9 mouse cellular contexts compared by ENCODE assay signal in genomic region chr1:23922530-23922884, GRCm38 (mm10). TPM values are rescaled to one million over a fixed set of nuclear protein-coding genes. Genes with fewer than 3 reads are reported as not detected.
DNase-seq lines count a peak whose midpoint lies in the region; ATAC-seq lines count a peak whose summit lies in the region.
"Had no signal": no experiment of that assay in that cellular context is flagged by ENCODE, and none has a peak within 500 bp of the region (broad histone marks: within the 10 kb centered on the region; RNA-seq: fewer than 3 reads in every experiment).

No protein-coding gene starts in this region.

- peak overlapping the region; percentile 74 for H3K4me2 ChIP-seq in kidney, embryonic 15.5 days
- peak overlapping the region; percentile 61 for H3K4me2 ChIP-seq in hindbrain, embryonic 14.5 days (replicated peaks)
- peak overlapping the region; percentile 55 for H3K4me2 ChIP-seq in midbrain, embryonic 14.5 days (ENCODE audit: low read length)

- no peaks in the 10 kb centered on the region; the same call in 1 of the 2 replicates for H3K9me3 ChIP-seq in kidney, embryonic 15.5 days (replicated peaks)
- peaks cover 5% of the 10 kb centered on the region; the same call in 1 of the 2 replicates for H3K9me3 ChIP-seq in embryonic facial prominence, embryonic 10.5 days
- H3K9me3 ChIP-seq in hindbrain, embryonic 14.5 days (ENCODE audit: control insufficient read depth, low read length) = no peaks in the 10 kb centered on the region; the same call in 1 of the 2 replicates
- H3K9me3 ChIP-seq in midbrain, embryonic 14.5 days (ENCODE audit: control insufficient read depth, low read length) = no peaks in the 10 kb centered on the region

- 0 out of 2 replicates have a peak overlapping the region, but pooled peaks have one; percentile 81 for H3K9ac ChIP-seq in kidney, embryonic 15.5 days
- H3K9ac ChIP-seq in hindbrain, embryonic 14.5 days = peak overlapping the region; percentile 94
- H3K9ac ChIP-seq in midbrain, embryonic 14.5 days (replicated peaks; ENCODE audit: low read length) = peak overlapping the region; percentile 92

- no peaks in the 10 kb centered on the region for H3K27me3 ChIP-seq in kidney, embryonic 15.5 days
- H3K27me3 ChIP-seq in embryonic facial prominence, embryonic 10.5 days (replicated peaks; ENCODE audit: low read depth, poor library complexity, severe bottlenecking) = no peaks in the 10 kb centered on the region
- H3K27me3 ChIP-seq in hindbrain, embryonic 14.5 days (ENCODE audit: control insufficient read depth, insufficient read depth, low read length) = no peaks in the 10 kb centered on the region
- H3K27me3 ChIP-seq in midbrain, embryonic 14.5 days (ENCODE audit: control insufficient read depth, insufficient read depth, low read length) = no peaks in the 10 kb centered on the region

- peak overlapping the region; percentile 95; the same call in 1 of the 2 replicates for H3K27ac ChIP-seq in kidney, embryonic 15.5 days
- peak overlapping the region; percentile 94 for H3K27ac ChIP-seq in embryonic facial prominence, embryonic 10.5 days (replicated peaks)
- H3K27ac ChIP-seq in hindbrain, embryonic 14.5 days = peak overlapping the region; percentile 95
- peak overlapping the region; percentile 95 for H3K27ac ChIP-seq in midbrain, embryonic 14.5 days (replicated peaks; ENCODE audit: low read depth, low read length)
- H3K27ac ChIP-seq: macrophage had no signal

- no peaks in the 10 kb centered on the region for H3K36me3 ChIP-seq in kidney, embryonic 15.5 days
- H3K36me3 ChIP-seq in embryonic facial prominence, embryonic 10.5 days (replicated peaks) = no peaks in the 10 kb centered on the region
- H3K36me3 ChIP-seq in hindbrain, embryonic 14.5 days (replicated peaks; ENCODE audit: control insufficient read depth, insufficient read depth) = no peaks in the 10 kb centered on the region
- no peaks in the 10 kb centered on the region for H3K36me3 ChIP-seq in midbrain, embryonic 14.5 days (ENCODE audit: control insufficient read depth, insufficient read depth, low read length)

- WGBS in kidney, embryonic 15.5 days = 31% methylated on average over 9 of the region's 9 CpGs
- WGBS in embryonic facial prominence, embryonic 10.5 days = 28% methylated on average over 9 of the region's 9 CpGs
- 30% methylated on average over 9 of the region's 9 CpGs for WGBS in hindbrain, embryonic 14.5 days
- 27% methylated on average over 9 of the region's 9 CpGs for WGBS in midbrain, embryonic 14.5 days

- DNase-seq in kidney, postnatal 25 days = no peak
- no peak for DNase-seq in embryonic facial prominence, embryonic 10.5 days (ENCODE audit: low spot score)
- DNase-seq in hindbrain, embryonic 14.5 days (ENCODE audit: low spot score) = no peak
- DNase-seq in midbrain, embryonic 14.5 days = no peak
- no peak for DNase-seq in urinary bladder, postnatal 10 days (ENCODE audit: low spot score)
- DNase-seq in c-Kit-positive CD71-positive TER-119-positive erythroid progenitor cells, embryonic 14.5 days (ENCODE audit: low spot score) = no peak
- no peak for DNase-seq in frontal cortex, postnatal 25 days (ENCODE audit: low spot score in 2 of 2)

- peak overlapping the region; percentile 73 for H3K4me3 ChIP-seq in kidney, embryonic 15.5 days (replicated peaks)
- H3K4me3 ChIP-seq in embryonic facial prominence, embryonic 10.5 days = peak overlapping the region; percentile 90
- peak overlapping the region; percentile 95 for H3K4me3 ChIP-seq in hindbrain, embryonic 14.5 days (replicated peaks; ENCODE audit: low read length)
- peak overlapping the region; percentile 90 for H3K4me3 ChIP-seq in midbrain, embryonic 14.5 days (replicated peaks; ENCODE audit: low read depth, low read length)

- H3K4me1 ChIP-seq in kidney, embryonic 15.5 days = peaks cover 10% of the 10 kb centered on the region
- peaks cover 18% of the 10 kb centered on the region for H3K4me1 ChIP-seq in embryonic facial prominence, embryonic 10.5 days
- peaks cover 25% of the 10 kb centered on the region for H3K4me1 ChIP-seq in hindbrain, embryonic 14.5 days (replicated peaks; ENCODE audit: control insufficient read depth, insufficient read depth, low read length)
- H3K4me1 ChIP-seq in midbrain, embryonic 14.5 days (ENCODE audit: control insufficient read depth, insufficient read depth, low read length) = peaks cover 6% of the 10 kb centered on the region

- no peak for ATAC-seq in kidney, embryonic 15.5 days (replicated peaks; ENCODE audit: low FRiP score)
- ATAC-seq in hindbrain, embryonic 14.5 days (ENCODE audit: low FRiP score) = no peak
- ATAC-seq in midbrain, embryonic 14.5 days (ENCODE audit: low FRiP score, low TSS enrichment) = no peak

RNA-seq across cellular contexts. Expression of gene Smap1, which starts 0.4 kb away (rescaled TPM):
- 39.7 and 41.7 TPM in 2 replicates for polyA plus RNA-seq in kidney, embryonic 15.5 days (2015; fragmentation: Nextera tagmentation; extraction: Ambion mirVana)
- 39.8 and 41.0 TPM in 2 replicates for polyA plus RNA-seq in embryonic facial prominence, embryonic 10.5 days (2016; fragmentation: Nextera tagmentation; extraction: Ambion mirVana)
- 119 and 131 TPM in 2 replicates for polyA plus RNA-seq in hindbrain, embryonic 14.5 days (2014; fragmentation: Nextera tagmentation; extraction: Ambion mirVana)
- polyA plus RNA-seq in midbrain, embryonic 14.5 days (2014; fragmentation: Nextera tagmentation; extraction: Ambion mirVana) = 113 and 116 TPM in 2 replicates
